In the genomic region with DNA sequence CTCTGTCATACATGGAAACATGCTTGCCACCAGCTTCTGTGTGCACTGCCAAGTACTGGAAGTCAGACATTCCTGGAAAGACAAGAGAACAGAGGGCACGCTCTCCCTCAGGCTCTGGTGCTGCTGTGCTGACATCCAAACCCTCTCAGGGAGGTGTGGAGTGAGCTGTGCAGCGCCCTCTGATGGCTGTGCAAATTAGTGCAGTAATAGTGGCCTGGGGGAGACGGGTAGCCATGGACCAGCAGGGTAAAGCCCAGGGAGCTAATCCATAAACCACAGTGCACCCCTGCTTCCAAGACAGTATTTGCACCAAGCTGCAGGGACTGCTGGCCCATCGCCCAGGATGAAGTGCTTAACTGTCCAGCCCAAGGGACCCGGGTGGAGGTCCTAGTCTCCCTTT, we compare ENCODE assay signal across 10 mouse cellular contexts. TPM values are rescaled to one million over a fixed set of nuclear protein-coding genes. Genes with fewer than 3 reads are reported as not detected.
A peak's percentile ranks its signal among the peaks of the same experiment; 100 is the strongest.
DNase-seq lines count a peak whose midpoint lies in the region; ATAC-seq and TF ChIP-seq lines count a peak whose summit lies in the region.
"Had no signal": no experiment of that assay in that cellular context is flagged by ENCODE, and none has a peak within 500 bp of the region (broad histone marks: within the 10 kb centered on the region; RNA-seq: fewer than 3 reads in every experiment).

No protein-coding gene starts in this region.

- H3K27me3 ChIP-seq in liver, embryonic 14.5 days (ENCODE audit: control insufficient read depth, insufficient read depth, low read length): no peaks in the 10 kb centered on the region
- H3K27me3 ChIP-seq: embryonic facial prominence, embryonic 12.5 days; neural tube, embryonic 12.5 days had no signal

- TF ChIP-seq EP300 in liver, embryonic 14.5 days (IDR thresholded peaks at IDR 0.05; ENCODE audit: low read depth): no peak

- no peak overlapping the region for H3K27ac ChIP-seq in liver, embryonic 14.5 days
- H3K27ac ChIP-seq: embryonic facial prominence, embryonic 12.5 days; neural tube, embryonic 12.5 days had no signal

- DNase-seq in kidney, adult 18-20 months: peak; percentile 20
- no peak for DNase-seq in kidney, postnatal 14 days
- peak; percentile 33 for DNase-seq in CD4-positive helper T cell, adult 2 months (ENCODE audit: low read depth, low spot score)
- peak; percentile 29 for DNase-seq in Muller cell, postnatal 12 days (ENCODE audit: inconsistent ontology term)
- no peak for DNase-seq in liver, embryonic 14.5 days (ENCODE audit: low read depth in 3 of 3, low spot score in 3 of 3)
- no peak for DNase-seq in right cerebral cortex, postnatal 36 days (ENCODE audit: low spot score in 2 of 2)
- DNase-seq in layer of hippocampus, postnatal 14 days (ENCODE audit: low spot score in 2 of 2): no peak

- peaks cover 23% of the 10 kb centered on the region for H3K36me3 ChIP-seq in liver, embryonic 14.5 days (replicated peaks; ENCODE audit: control insufficient read depth, insufficient read depth, low read depth)

- no peak overlapping the region for H3K4me3 ChIP-seq in liver, embryonic 14.5 days (ENCODE audit: insufficient read depth in 1 of 2, low read depth in 2 of 2, low read length in 2 of 2)
- H3K4me3 ChIP-seq: embryonic facial prominence, embryonic 12.5 days; neural tube, embryonic 12.5 days had no signal

- WGBS in liver, embryonic 14.5 days (ENCODE audit: insufficient replicate concordance): 76% methylated on average over 5 of the region's 5 CpGs

- no peak overlapping the region for H3K4me2 ChIP-seq in liver, embryonic 14.5 days (ENCODE audit: low read depth)
- H3K4me2 ChIP-seq: embryonic facial prominence, embryonic 12.5 days; neural tube, embryonic 12.5 days had no signal

- H3K4me1 ChIP-seq in liver, embryonic 14.5 days (replicated peaks; ENCODE audit: control insufficient read depth in 2 of 2, insufficient read depth in 2 of 2, low read length in 1 of 2): no peaks in the 10 kb centered on the region

- H3K9ac ChIP-seq in liver, embryonic 14.5 days (replicated peaks): no peak overlapping the region
- H3K9ac ChIP-seq: embryonic facial prominence, embryonic 12.5 days; neural tube, embryonic 12.5 days had no signal

- TF ChIP-seq CTCF in liver, embryonic 14.5 days (IDR thresholded peaks at IDR 0.05; ENCODE audit: low read depth): peak; percentile 75

- ATAC-seq in liver, embryonic 14.5 days (ENCODE audit: insufficient read depth): no peak
- no peak for ATAC-seq in inflammation-experienced regulatory T-cells, adult 6 months

- no peaks in the 10 kb centered on the region for H3K9me3 ChIP-seq in liver, embryonic 14.5 days (ENCODE audit: control insufficient read depth, low read length)
- H3K9me3 ChIP-seq: embryonic facial prominence, embryonic 12.5 days; neural tube, embryonic 12.5 days had no signal

RNA-seq across cellular contexts. Expression of a gene that starts 5.5 kb away (rescaled TPM):
- polyA plus RNA-seq in liver, embryonic 14.5 days (2012; rRNA removed): 10.0 and 11.6 TPM in 2 replicates
- 7.6 and 9.0 TPM in 2 replicates for polyA plus RNA-seq in liver, embryonic 14.5 days (2014; fragmentation: Nextera tagmentation; extraction: Ambion mirVana)
- 10 to 100 TPM; 11.3 to 17.4 (median 16.2) TPM for polyA plus RNA-seq in inflammation-experienced regulatory T-cells, adult 6 months (2017; shearing (Covaris generic))
- total RNA-seq in layer of hippocampus, postnatal 14 days (2021): 10 to 100 TPM; 17.0 to 18.1 TPM

RNA-seq across cellular contexts. Expression of a gene that starts 14.8 kb away (rescaled TPM):
- polyA plus RNA-seq in liver, embryonic 14.5 days (2012; rRNA removed): 0.10 and 0.19 TPM in 2 replicates
- 0.39 TPM in 1 of 2 replicates, not detected in the other for polyA plus RNA-seq in liver, embryonic 14.5 days (2014; fragmentation: Nextera tagmentation; extraction: Ambion mirVana)
- not detected for polyA plus RNA-seq in inflammation-experienced regulatory T-cells, adult 6 months (2017; shearing (Covaris generic))
- not detected for total RNA-seq in layer of hippocampus, postnatal 14 days (2021)
- polyA plus RNA-seq: embryonic facial prominence, embryonic 12.5 days; neural tube, embryonic 12.5 days had no signal

RNA-seq across cellular contexts. Expression of a gene that starts 43.8 kb away (rescaled TPM):
- 72.5 and 86.9 TPM in 2 replicates for polyA plus RNA-seq in liver, embryonic 14.5 days (2012; rRNA removed)
- polyA plus RNA-seq in liver, embryonic 14.5 days (2014; fragmentation: Nextera tagmentation; extraction: Ambion mirVana): 89.2 and 107 TPM in 2 replicates
- not detected for polyA plus RNA-seq in inflammation-experienced regulatory T-cells, adult 6 months (2017; shearing (Covaris generic))
- total RNA-seq in layer of hippocampus, postnatal 14 days (2021): not detected

Comparison
In these comparisons a context has a peak if more than half of its experiments do, and no peak if none do; other contexts are left out.
1. DNase-seq: peak in kidney, adult 18-20 months (single experiment), CD4-positive helper T cell, adult 2 months (single experiment) and Muller cell, postnatal 12 days (single experiment); none in kidney, postnatal 14 days (single experiment), liver, embryonic 14.5 days (0 of 3), right cerebral cortex, postnatal 36 days (0 of 2) and layer of hippocampus, postnatal 14 days (0 of 2).
2. RNA of a gene that starts 43.8 kb away (polyA plus RNA-seq): 72.5 to 107 TPM in liver, embryonic 14.5 days; not detected in inflammation-experienced regulatory T-cells, adult 6 months; every median in the first group is over 10 times any median in the second.